Mouse (Mus musculus): ENCODE measurements around the gene Nav1.

DNA sequence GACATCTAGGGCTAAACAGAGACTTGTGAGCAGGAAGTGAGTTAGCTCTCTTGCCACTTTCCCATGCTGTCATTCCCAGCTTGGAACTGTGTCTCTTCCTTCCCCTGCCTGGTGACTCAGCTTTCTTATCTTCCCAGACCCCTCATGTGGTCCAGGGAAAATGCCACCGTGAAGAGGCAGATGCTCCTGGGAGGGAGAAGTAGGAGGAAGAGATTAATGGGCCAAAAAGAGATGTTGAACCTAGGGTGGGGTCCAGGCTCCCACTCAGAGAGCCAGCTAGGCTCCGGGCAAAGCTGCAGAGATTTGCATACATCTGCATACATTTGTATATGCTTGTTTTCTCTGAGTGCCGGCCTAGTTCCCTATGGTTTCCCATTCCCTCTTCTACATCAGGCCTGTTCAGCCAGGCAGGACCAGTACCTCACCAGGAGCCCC lies 30.5 kb upstream of the Nav1 start:
- TF ChIP-seq POLR2A (IDR thresholded peaks at IDR 0.05; ENCODE audit: insufficient read length, low read depth) (no peak), USF1 (IDR thresholded peaks at IDR 0.05; ENCODE audit: low read depth) (peak; percentile 52), POLR2AphosphoS2 (IDR thresholded peaks at IDR 0.05; ENCODE audit: insufficient read length, low read depth) (no peak), TCF12 (IDR thresholded peaks at IDR 0.05; ENCODE audit: insufficient read depth, poor library complexity, severe bottlenecking) (peak; percentile 11), MYOD1 (IDR thresholded peaks at IDR 0.05; ENCODE audit: control insufficient read depth in 1 of 3, insufficient read length in 2 of 3, low read depth in 2 of 3) (peak in 1 of 3 experiments; percentile 43), MAX (IDR thresholded peaks at IDR 0.05; ENCODE audit: low read depth) (no peak), TCF3 (IDR thresholded peaks at IDR 0.05; ENCODE audit: insufficient read length, low read depth) (no peak), CEBPB (IDR thresholded peaks at IDR 0.05; ENCODE audit: insufficient read depth, poor library complexity, severe bottlenecking) (no peak)
